Mouse (Mus musculus): Measurements from ENCODE around the gene Gm17087. TPM values are rescaled to one million over a fixed set of nuclear protein-coding genes. Genes with fewer than 3 reads are reported as not detected.

The Gm17087 gene
- polyA plus RNA-seq (2015; fragmentation: Illumina TruSeq; extraction: RNeasy Lipid Tissue Mini Kit (QIAGEN cat#74804); ENCODE audit: low read depth, low replicate concordance): not detected

GRCm38 (mm10) chr17:8566850-8567249 is at the start of gene Gm17087:
TSS of gene Gm17087 (minus strand) at chr17:8566950.

GRCm38 (mm10) chr17:8525225-8525721 is 41.5 kb downstream of the Gm17087 start, which contains the start of gene Pde10a:
TSS of gene Pde10a (plus strand) at chr17:8525372.

Other genes with a start within 250 kb of the Gm17087 start
- 40.1 TPM for gene Prr18, start 229.5 kb downstream of the Gm17087 start, polyA plus RNA-seq (2015; fragmentation: Illumina TruSeq; extraction: RNeasy Lipid Tissue Mini Kit (QIAGEN cat#74804); ENCODE audit: low read depth, low replicate concordance)
- gene T2, start 211.0 kb downstream of the Gm17087 start, polyA plus RNA-seq (2015; fragmentation: Illumina TruSeq; extraction: RNeasy Lipid Tissue Mini Kit (QIAGEN cat#74804); ENCODE audit: low read depth, low replicate concordance): 1.1 TPM
- not detected for gene T, start 132.5 kb downstream of the Gm17087 start, polyA plus RNA-seq (2015; fragmentation: Illumina TruSeq; extraction: RNeasy Lipid Tissue Mini Kit (QIAGEN cat#74804); ENCODE audit: low read depth, low replicate concordance)
- gene Pde10a, start 41.6 kb downstream of the Gm17087 start, polyA plus RNA-seq (2015; fragmentation: Illumina TruSeq; extraction: RNeasy Lipid Tissue Mini Kit (QIAGEN cat#74804); ENCODE audit: low read depth, low replicate concordance): 90.9 TPM

Data from brain, adult 10 weeks (tissue).